Mouse (Mus musculus) retina, embryonic 14.5 days (tissue): ENCODE measurements around the gene Atf1.

Experiments used
- DNase-seq: peaks from one replicate; pipeline ENCODE4 v3.0.0-alpha.2; 2015; ENCODE audit warnings: low spot score

Atf1 gene

GRCm38 (mm10) chr15:100307438-100308096, 79.9 kb downstream of the Atf1 start:
- peak; percentile 73 for DNase-seq
